In genomic region chr15:30240881-30241280, GRCm38 (mm10) we compare ENCODE assay signal across 32 mouse cellular contexts.
DNase-seq lines count a peak whose midpoint lies in the region; ATAC-seq and TF ChIP-seq lines count a peak whose summit lies in the region.
"Had no signal": no experiment of that assay in that cellular context is flagged by ENCODE, and none has a peak within 500 bp of the region (broad histone marks: within the 10 kb centered on the region; RNA-seq: fewer than 3 reads in every experiment).

No protein-coding gene starts in this region.

- no peaks in the 10 kb centered on the region for H3K4me1 ChIP-seq in lung, embryonic 14.5 days (ENCODE audit: insufficient read depth)
- no peaks in the 10 kb centered on the region for H3K4me1 ChIP-seq in limb, embryonic 14.5 days (ENCODE audit: control insufficient read depth, insufficient read depth, low read length)
- H3K4me1 ChIP-seq: embryonic facial prominence, embryonic 13.5 days; heart, embryonic 10.5 days; hindbrain, embryonic 15.5 days; limb, embryonic 12.5 days; liver, embryonic 12.5 days had no signal

- H3K9ac ChIP-seq in lung, embryonic 14.5 days = no peak overlapping the region
- H3K9ac ChIP-seq in limb, embryonic 14.5 days (ENCODE audit: low read depth, low read length, severe bottlenecking) = no peak overlapping the region
- H3K9ac ChIP-seq: embryonic facial prominence, embryonic 13.5 days; forebrain, postnatal 0 days; hindbrain, embryonic 15.5 days; limb, embryonic 12.5 days; liver, embryonic 12.5 days; liver, postnatal 0 days had no signal

- no peak overlapping the region for H3K4me2 ChIP-seq in lung, embryonic 14.5 days
- no peak overlapping the region for H3K4me2 ChIP-seq in limb, embryonic 14.5 days (replicated peaks; ENCODE audit: low read depth, low read length, severe bottlenecking)
- H3K4me2 ChIP-seq: embryonic facial prominence, embryonic 13.5 days; hindbrain, embryonic 15.5 days; limb, embryonic 12.5 days; liver, embryonic 12.5 days had no signal

- TF ChIP-seq POLR2A in limb, embryonic 14.5 days (IDR thresholded peaks at IDR 0.05; ENCODE audit: borderline replicate concordance, extremely low read depth, insufficient read depth, insufficient read length) = no peak

- 87% methylated on average over 2 of the region's 2 CpGs for WGBS in lung, embryonic 14.5 days
- WGBS in limb, embryonic 14.5 days = 95% methylated on average over 2 of the region's 2 CpGs

- H3K4me3 ChIP-seq in lung, embryonic 14.5 days (ENCODE audit: low read depth, low read length) = no peak overlapping the region
- H3K4me3 ChIP-seq in limb, embryonic 14.5 days (replicated peaks; ENCODE audit: low read length) = no peak overlapping the region
- H3K4me3 ChIP-seq: embryonic facial prominence, embryonic 13.5 days; erythroblast, embryonic 14.5 days; heart, embryonic 10.5 days; hindbrain, embryonic 15.5 days; limb, embryonic 12.5 days; liver, embryonic 12.5 days had no signal

- TF ChIP-seq CTCF in lung, embryonic 14.5 days (IDR thresholded peaks at IDR 0.05; ENCODE audit: low read depth) = no peak

- DNase-seq in embryo, embryonic 10 days (ENCODE audit: low spot score) = peak; percentile 36
- DNase-seq in embryo, embryonic 9.5 days (ENCODE audit: extremely low spot score) = no peak
- DNase-seq in lung, embryonic 14.5 days = peak; percentile 67
- DNase-seq in lung, postnatal 36 days = no peak
- peak; percentile 11 for DNase-seq in ZHBTc4 (ENCODE audit: low read depth, low spot score)
- peak; percentile 76 for DNase-seq in limb, embryonic 14.5 days (ENCODE audit: low spot score)
- no peak for DNase-seq in frontal cortex, postnatal 14 days (ENCODE audit: low spot score in 2 of 2)
- DNase-seq: adrenal gland, postnatal 10 days; cerebellum, adult 11 months; cerebellum, adult 9-11 months; forebrain, postnatal 0 days; gastrocnemius, postnatal 25 days; heart, adult 11 months; heart, postnatal 4 days; kidney, adult 2 months; kidney, postnatal 10 days; liver, postnatal 0 days; midbrain, embryonic 14.5 days; right cerebral cortex, postnatal 4 days; thymus, adult 18-20 months; thymus, postnatal 25 days had no signal

- no peaks in the 10 kb centered on the region for H3K27me3 ChIP-seq in lung, embryonic 14.5 days (ENCODE audit: insufficient read depth, low read length)
- no peaks in the 10 kb centered on the region for H3K27me3 ChIP-seq in limb, embryonic 14.5 days (ENCODE audit: control insufficient read depth, insufficient read depth, low read length)
- H3K27me3 ChIP-seq: embryonic facial prominence, embryonic 13.5 days; hindbrain, embryonic 15.5 days; limb, embryonic 12.5 days; liver, embryonic 12.5 days had no signal

- H3K9me3 ChIP-seq in lung, embryonic 14.5 days (ENCODE audit: low read depth, low read length) = no peaks in the 10 kb centered on the region
- H3K9me3 ChIP-seq in limb, embryonic 14.5 days (ENCODE audit: control insufficient read depth, low read length) = no peaks in the 10 kb centered on the region
- H3K9me3 ChIP-seq: embryonic facial prominence, embryonic 13.5 days; heart, embryonic 10.5 days; hindbrain, embryonic 15.5 days; limb, embryonic 12.5 days had no signal

- ATAC-seq in lung, embryonic 14.5 days (ENCODE audit: insufficient read depth) = no peak
- ATAC-seq in limb, embryonic 14.5 days (ENCODE audit: low FRiP score, low read depth) = no peak
- ATAC-seq in cerebellum, adult (ENCODE audit: insufficient number of reproducible peaks, low FRiP score, low TSS enrichment) = no peak
- ATAC-seq: forebrain, postnatal 0 days; inflammation-experienced regulatory T-cells, adult 6 months; liver, embryonic 12.5 days; liver, postnatal 0 days; lung, postnatal 0 days had no signal

- H3K27ac ChIP-seq in lung, embryonic 14.5 days (ENCODE audit: low read depth) = no peak overlapping the region
- H3K27ac ChIP-seq in limb, embryonic 14.5 days (replicated peaks; ENCODE audit: low read depth, low read length) = no peak overlapping the region
- H3K27ac ChIP-seq: embryonic facial prominence, embryonic 13.5 days; heart, embryonic 10.5 days; hindbrain, embryonic 15.5 days; limb, embryonic 12.5 days; liver, embryonic 12.5 days; macrophage; stomach, postnatal 0 days had no signal

- no peaks in the 10 kb centered on the region for H3K36me3 ChIP-seq in lung, embryonic 14.5 days (ENCODE audit: insufficient read depth)
- H3K36me3 ChIP-seq in limb, embryonic 14.5 days (ENCODE audit: control insufficient read depth, insufficient read depth, low read length) = no peaks in the 10 kb centered on the region
- H3K36me3 ChIP-seq: embryonic facial prominence, embryonic 13.5 days; heart, embryonic 10.5 days; hindbrain, embryonic 15.5 days; limb, embryonic 12.5 days; liver, embryonic 12.5 days had no signal

Comparison
In these comparisons a context has a peak if more than half of its experiments do, and no peak if none do; other contexts are left out.
1. DNase-seq: peak in embryo, embryonic 10 days (single experiment), lung, embryonic 14.5 days (single experiment), ZHBTc4 (single experiment) and limb, embryonic 14.5 days (single experiment); none in embryo, embryonic 9.5 days (single experiment), lung, postnatal 36 days (single experiment) and frontal cortex, postnatal 14 days (0 of 2).